16 mouse cellular contexts compared by ENCODE assay signal in the genomic region with DNA sequence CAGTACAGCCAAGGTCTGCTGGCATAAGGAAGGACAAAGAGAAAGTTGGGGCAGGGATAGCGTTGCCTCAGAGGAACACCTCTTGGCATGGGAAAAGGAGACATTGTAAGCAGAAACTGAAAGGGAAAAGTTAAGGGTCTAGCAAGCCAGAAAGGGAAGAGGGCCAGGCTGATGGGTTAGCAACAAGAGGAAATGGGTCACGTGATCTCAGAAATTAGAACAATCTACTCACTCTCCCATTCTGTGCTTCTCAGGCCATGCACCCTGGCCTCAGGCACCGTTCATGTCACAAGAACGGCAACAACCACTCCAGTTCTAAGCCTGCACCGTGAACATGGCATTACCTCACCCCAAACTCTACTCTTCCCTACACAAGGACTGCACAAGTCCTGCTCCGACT. TPM values are rescaled to one million over a fixed set of nuclear protein-coding genes. Genes with fewer than 3 reads are reported as not detected.
DNase-seq lines count a peak whose midpoint lies in the region; ATAC-seq and TF ChIP-seq lines count a peak whose summit lies in the region.
"Had no signal": no experiment of that assay in that cellular context is flagged by ENCODE, and none has a peak within 500 bp of the region (broad histone marks: within the 10 kb centered on the region; RNA-seq: fewer than 3 reads in every experiment).

No protein-coding gene starts in this region.

- no peaks in the 10 kb centered on the region for H3K4me1 ChIP-seq in lung, adult 2 months (ENCODE audit: control insufficient read depth, insufficient read depth, low read length)
- H3K4me1 ChIP-seq: embryonic facial prominence, embryonic 12.5 days; limb, embryonic 15.5 days had no signal

- no peak overlapping the region for H3K4me3 ChIP-seq in lung, adult 2 months (replicated peaks; ENCODE audit: extremely low read depth, low read depth, low read length)
- H3K4me3 ChIP-seq: embryonic facial prominence, embryonic 12.5 days; limb, embryonic 15.5 days had no signal

- no peak for TF ChIP-seq CTCF in lung, adult 2 months (IDR thresholded peaks at IDR 0.05; ENCODE audit: insufficient read depth, low read length)

- peak; percentile 89 for DNase-seq in heart, adult 11 months
- no peak for DNase-seq in heart, postnatal 4 days
- DNase-seq in lung, postnatal 25 days (ENCODE audit: low spot score) = peak; percentile 1
- DNase-seq in lung, adult 2 months = no peak
- DNase-seq in adrenal gland, adult 2 months = no peak
- no peak for DNase-seq in gastrocnemius, postnatal 10 days
- no peak for DNase-seq in gastrocnemius, postnatal 25 days
- DNase-seq: cerebellum, adult 11-12 months; cerebellum, postnatal 36 days; kidney, adult 18-20 months; kidney, postnatal 14 days; layer of hippocampus, adult 9-11 months had no signal

- peak; percentile 57 for ATAC-seq in megakaryocyte, adult 5-6 weeks (ENCODE audit: poor library complexity, severe bottlenecking)
- ATAC-seq: hindbrain, embryonic 16.5 days had no signal

- no peak for TF ChIP-seq POLR2A in lung, adult 2 months (IDR thresholded peaks at IDR 0.05; ENCODE audit: borderline replicate concordance, extremely low read depth, low read depth, low read length)

- 56% methylated on average over 6 of the region's 6 CpGs for WGBS in lung, adult 2 months

RNA-seq across cellular contexts. Expression of gene Slc2a1, which starts 54.8 kb away (rescaled TPM):
- total RNA-seq in heart, postnatal 4 days (2021) = 10 to 100 TPM; 15.2 to 16.2 TPM
- polyA plus RNA-seq in lung, adult 2 months (2012; rRNA removed) = 32.0 and 39.0 TPM in 2 replicates
- 9.0 and 14.4 TPM in 2 replicates for total RNA-seq in megakaryocyte, adult 5-6 weeks (2015)
- 14.3 and 18.0 TPM in 2 replicates for total RNA-seq in megakaryocyte, adult 5-6 weeks (2017)
- 10 to 100 TPM; 21.9 to 22.0 TPM for total RNA-seq in adrenal gland, adult 2 months (2021)
- polyA plus RNA-seq in adrenal gland, adult 2 months (2012; rRNA removed) = 35.8 and 39.4 TPM in 2 replicates
- total RNA-seq in gastrocnemius, postnatal 10 days (2021) = 1 to 10 TPM; 5.2 to 5.4 TPM
- total RNA-seq in gastrocnemius, postnatal 25 days (2021) = 1 to 10 TPM; 4.0 to 5.5 TPM

Comparison
In these comparisons a context has a peak if more than half of its experiments do, and no peak if none do; other contexts are left out.
1. DNase-seq: peak in heart, adult 11 months (single experiment) and lung, postnatal 25 days (single experiment); none in heart, postnatal 4 days (single experiment), lung, adult 2 months (single experiment), adrenal gland, adult 2 months (single experiment), gastrocnemius, postnatal 10 days (single experiment) and gastrocnemius, postnatal 25 days (single experiment).